Mouse (Mus musculus) E14TG2a.4 (cell line): ENCODE results near the gene Crim1.

Source experiments
- CTCF ChIP-seq: conservative IDR thresholded peaks from 2 replicates; pipeline ENCODE4 v1.5.1; 2014; ENCODE audit warnings: low read length
- POU5F1 ChIP-seq: IDR thresholded peaks from 2 replicates; pipeline ENCODE4 v1.6.1; 2014; ENCODE audit warnings: low read length, borderline replicate concordance

DNA sequence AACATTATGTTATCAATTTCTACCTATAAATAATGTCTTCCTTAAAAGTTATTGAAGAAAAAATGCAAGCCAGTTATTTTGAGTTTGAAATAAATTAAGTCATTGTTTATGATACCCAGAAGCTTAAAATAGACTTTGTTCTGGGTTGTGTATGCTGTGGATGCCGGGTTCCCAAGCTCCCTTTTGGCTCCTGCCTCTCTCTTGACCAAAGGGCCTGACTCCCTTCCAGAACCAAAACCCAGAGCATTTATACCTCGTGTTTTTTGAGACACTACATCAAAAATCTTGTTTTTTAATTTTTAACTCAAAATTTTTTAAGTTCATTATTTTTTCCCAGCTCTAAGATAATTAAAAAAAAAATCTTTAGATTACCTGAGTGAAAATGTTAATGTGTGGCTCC is 87.3 kb downstream of the Crim1 start:
- TF ChIP-seq CTCF (no peak), POU5F1 (no peak)
